Mouse (Mus musculus) lung, adult 2 months (tissue): ENCODE results near the gene Casp7.

ENCODE experiments used
- CTCF ChIP-seq: fragments of 200-500 bp; IDR thresholded peaks from 2 replicates; pipeline ENCODE4 v1.5.1; 2011; ENCODE audit warnings: mild to moderate bottlenecking, low read length, control low read depth; ENCODE audit not compliant: insufficient read depth
- POLR2A ChIP-seq: fragments of 200-500 bp; IDR thresholded peaks from 2 replicates; pipeline ENCODE4 v1.6.1; 2011; ENCODE audit warnings: low read depth, mild to moderate bottlenecking, control low read depth, low read length, borderline replicate concordance; ENCODE audit errors: extremely low read depth

GRCm38 (mm10) chr19:56430369-56430768 is 33.4 kb downstream of the Casp7 start:
- TF ChIP-seq CTCF (no peak), POLR2A (no peak)
